Mouse (Mus musculus) C2C12 (cell line): ENCODE results near the gene Pik3r6. TPM values are rescaled to one million over a fixed set of nuclear protein-coding genes. Genes with fewer than 3 reads are reported as not detected.

Source experiments
- H3K27me3 ChIP-seq: one replicate; pipeline ENCODE4 v1.6.1; 2011; ENCODE audit not compliant: control insufficient read depth, insufficient read depth, insufficient read length
- H3K36me3 ChIP-seq: one replicate; pipeline ENCODE4 v1.6.1; 2011; ENCODE audit not compliant: control insufficient read depth, insufficient read depth
- H3K4me3 ChIP-seq: one replicate; pipeline ENCODE4 v1.5.1; 2011; ENCODE audit warnings: mild to moderate bottlenecking, control low read depth; ENCODE audit not compliant: poor library complexity, insufficient read depth, severe bottlenecking
- H3K79me2 ChIP-seq: one replicate; pipeline ENCODE4 v1.6.1; 2011; ENCODE audit not compliant: control insufficient read depth, insufficient read depth
- H3K79me3 ChIP-seq: one replicate; pipeline ENCODE4 v1.6.1; 2011; ENCODE audit warnings: low read depth, control low read depth
- H3ac ChIP-seq: one replicate; pipeline ENCODE3; 2011; ENCODE audit warnings: low read depth; ENCODE audit not compliant: control insufficient read depth, insufficient read length
- CEBPB ChIP-seq: IDR thresholded peaks from one replicate; pipeline ENCODE4 v1.6.1; 2011; ENCODE audit warnings: low read depth, mild to moderate bottlenecking, control low read depth, moderate library complexity
- CTCF ChIP-seq: IDR thresholded peaks from one replicate; pipeline ENCODE4 v1.5.1; 2011; ENCODE audit not compliant: control insufficient read depth, insufficient read depth, insufficient read length
- FOSL1 ChIP-seq: IDR thresholded peaks from one replicate; pipeline ENCODE4 v1.8.0; 2011; ENCODE audit warnings: mild to moderate bottlenecking, low read length; ENCODE audit not compliant: poor library complexity, insufficient read depth, severe bottlenecking
- MAX ChIP-seq: IDR thresholded peaks from one replicate; pipeline ENCODE4 v1.6.1; 2011; ENCODE audit warnings: mild to moderate bottlenecking, control low read depth
- MYOD1 ChIP-seq: IDR thresholded peaks from one replicate; pipeline ENCODE4 v1.6.1; 2011; ENCODE audit warnings: low read depth; ENCODE audit not compliant: control insufficient read depth, insufficient read length
- MYOG ChIP-seq: IDR thresholded peaks from one replicate; pipeline ENCODE4 v1.6.1; 2011; ENCODE audit not compliant: control insufficient read depth, insufficient read length; ENCODE audit errors: extremely low read depth
- USF1 ChIP-seq: IDR thresholded peaks from one replicate; pipeline ENCODE4 v1.6.1; 2011; ENCODE audit warnings: low read depth, mild to moderate bottlenecking, control low read depth, moderate library complexity
- polyA plus RNA-seq: library from polyadenylated mRNA; unstranded; fragments of >200 nt; fragmentation: generic; extraction: Trizol; gene quantifications from one replicate; pipeline ENCODE4 v1.2.1, GENCODE M21; 2012; ENCODE audit warnings: missing spikeins

Gene Pik3r6
- polyA plus RNA-seq, 1 experiment = not detected

DNA sequence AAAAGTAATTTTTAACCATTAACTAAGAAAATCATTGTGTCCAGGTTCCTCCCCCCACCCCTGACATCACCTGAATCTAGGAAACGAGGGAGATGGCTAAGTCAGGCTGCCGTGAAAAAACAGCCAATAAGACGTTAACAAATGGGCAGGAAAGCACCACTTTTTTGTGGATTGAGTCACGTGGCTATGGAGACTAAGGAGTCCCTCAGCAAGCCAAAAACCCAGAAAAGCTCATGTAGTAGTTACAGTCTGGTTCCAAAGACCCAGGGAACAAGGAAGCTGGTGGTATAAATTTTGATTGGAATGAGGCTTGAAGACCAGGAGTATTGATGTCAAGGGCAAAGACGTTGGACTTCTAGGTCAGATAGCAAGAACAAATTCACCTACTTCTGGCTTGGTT is 5.8 kb downstream of the Pik3r6 start:
- peaks cover 14% of the 10 kb centered on the region for H3K27me3 ChIP-seq

GRCm38 (mm10) chr11:68509194-68509593 is 6.4 kb downstream of the Pik3r6 start:
- TF ChIP-seq FOSL1 (no peak), CTCF (no peak), MAX (no peak), CEBPB (no peak), MYOD1 (no peak), MYOG (no peak), USF1 (no peak)
- H3K4me3 ChIP-seq = no peak overlapping the region
- peaks cover 10% of the 10 kb centered on the region for H3K27me3 ChIP-seq
- H3K36me3 ChIP-seq = no peaks in the 10 kb centered on the region
- no peaks in the 10 kb centered on the region for H3K79me3 ChIP-seq
- no peak overlapping the region for H3ac ChIP-seq
- H3K79me2 ChIP-seq = no peaks in the 10 kb centered on the region

More for the DNA sequence above, 5.8 kb downstream of the Pik3r6 start:
- H3ac ChIP-seq = no peak overlapping the region
- H3K36me3 ChIP-seq = no peaks in the 10 kb centered on the region
- no peaks in the 10 kb centered on the region for H3K79me2 ChIP-seq
- no peaks in the 10 kb centered on the region for H3K79me3 ChIP-seq
- H3K4me3 ChIP-seq = no peak overlapping the region
- TF ChIP-seq MYOD1 (no peak), MAX (no peak), USF1 (no peak), CTCF (no peak), CEBPB (no peak), MYOG (no peak), FOSL1 (no peak)

DNA sequence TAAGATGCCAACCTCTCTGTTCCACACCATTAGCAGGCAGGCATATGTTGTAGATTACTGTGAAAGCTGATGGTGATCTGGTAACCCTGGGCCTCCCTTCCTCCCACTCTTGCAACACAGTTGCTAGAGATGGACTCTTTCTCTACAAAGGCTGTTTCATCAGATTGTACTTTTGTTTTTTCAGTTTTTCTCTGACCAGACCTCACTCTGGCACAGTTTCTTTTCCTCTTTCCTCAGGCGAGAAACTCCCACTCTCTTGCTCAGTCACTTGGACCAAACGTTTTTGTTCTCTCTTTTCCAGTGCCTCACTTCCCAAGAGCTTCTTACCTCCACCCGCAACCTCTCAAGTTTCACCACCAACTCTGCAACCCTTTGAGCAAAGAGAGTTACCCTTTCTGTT is 11.2 kb downstream of the Pik3r6 start:
- TF ChIP-seq MYOG (no peak), MAX (no peak), CTCF (no peak), FOSL1 (no peak), USF1 (no peak), MYOD1 (no peak), CEBPB (no peak)

GRCm38 (mm10) chr11:68519362-68519761 is 16.5 kb downstream of the Pik3r6 start:
- H3K36me3 ChIP-seq = no peaks in the 10 kb centered on the region
- H3K79me3 ChIP-seq = no peaks in the 10 kb centered on the region
- no peak overlapping the region for H3ac ChIP-seq
- no peaks in the 10 kb centered on the region for H3K79me2 ChIP-seq
- H3K4me3 ChIP-seq = no peak overlapping the region
- H3K27me3 ChIP-seq = peaks cover 3% of the 10 kb centered on the region
- no peak for TF ChIP-seq USF1
- no peak for TF ChIP-seq FOSL1
- TF ChIP-seq MYOG = no peak
- TF ChIP-seq CTCF = no peak
- no peak for TF ChIP-seq MYOD1

More for the DNA sequence above, 11.2 kb downstream of the Pik3r6 start:
- no peak overlapping the region for H3ac ChIP-seq
- H3K79me2 ChIP-seq = no peaks in the 10 kb centered on the region
- H3K4me3 ChIP-seq = no peak overlapping the region
- H3K79me3 ChIP-seq = no peaks in the 10 kb centered on the region
- no peaks in the 10 kb centered on the region for H3K27me3 ChIP-seq
- no peaks in the 10 kb centered on the region for H3K36me3 ChIP-seq

GRCm38 (mm10) chr11:68519815-68520214 is 17.0 kb downstream of the Pik3r6 start:
- Histone ChIP-seq H3K27me3 (peaks cover 3% of the 10 kb centered on the region), H3K4me3 (no peak overlapping the region)
- TF ChIP-seq MYOG (no peak), MAX (no peak), USF1 (no peak), MYOD1 (no peak), CEBPB (no peak)

DNA sequence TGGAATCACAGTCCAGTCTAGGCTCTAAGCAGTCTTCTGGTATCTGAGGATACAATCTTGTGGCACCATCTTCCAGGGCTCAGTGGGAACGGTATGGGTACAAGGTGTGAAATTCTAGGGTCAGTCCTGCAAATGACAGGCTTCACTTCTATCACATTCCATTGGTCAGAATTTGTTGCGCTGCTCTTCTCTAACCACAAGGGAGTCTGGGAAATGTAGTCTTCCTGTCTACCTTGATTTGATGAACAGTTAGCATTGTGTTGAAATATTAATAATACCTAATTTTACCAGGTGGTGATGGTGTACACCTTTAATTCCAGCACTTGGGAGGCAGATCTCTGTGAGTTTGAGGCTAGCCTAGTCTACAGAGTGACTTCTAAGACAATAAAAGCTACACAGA is 17.6 kb downstream of the Pik3r6 start:
- Histone ChIP-seq H3K79me3 (no peaks in the 10 kb centered on the region), H3ac (no peak overlapping the region), H3K79me2 (no peaks in the 10 kb centered on the region), H3K36me3 (no peaks in the 10 kb centered on the region), H3K27me3 (peaks cover 5% of the 10 kb centered on the region), H3K4me3 (no peak overlapping the region)
- TF ChIP-seq MYOD1 (no peak), MYOG (no peak), FOSL1 (no peak), MAX (no peak), CEBPB (no peak), USF1 (no peak), CTCF (no peak)

More at GRCm38 (mm10) chr11:68519815-68520214, 17.0 kb downstream of the Pik3r6 start:
- Histone ChIP-seq H3K79me2 (no peaks in the 10 kb centered on the region), H3K36me3 (no peaks in the 10 kb centered on the region), H3K79me3 (no peaks in the 10 kb centered on the region), H3ac (no peak overlapping the region)

GRCm38 (mm10) chr11:68521352-68521751 is 18.5 kb downstream of the Pik3r6 start:
- TF ChIP-seq CEBPB = no peak
- no peak for TF ChIP-seq FOSL1
- no peak for TF ChIP-seq USF1
- no peak for TF ChIP-seq MAX
- TF ChIP-seq MYOG = no peak
- no peak for TF ChIP-seq CTCF
- no peaks in the 10 kb centered on the region for H3K79me3 ChIP-seq
- H3ac ChIP-seq = no peak overlapping the region
- no peaks in the 10 kb centered on the region for H3K36me3 ChIP-seq
- peaks cover 7% of the 10 kb centered on the region for H3K27me3 ChIP-seq
- no peak overlapping the region for H3K4me3 ChIP-seq
- no peaks in the 10 kb centered on the region for H3K79me2 ChIP-seq
